Mouse (Mus musculus): Measurements from ENCODE around the gene Gm42372.

GRCm38 (mm10) chr7:16988405-16988804 lies 5.5 kb downstream of the Gm42372 start:
- TF ChIP-seq GATA1 (IDR thresholded peaks at IDR 0.05; ENCODE audit: borderline replicate concordance, low read length) = no peak
- no peak for TF ChIP-seq FLI1 (IDR thresholded peaks at IDR 0.05; ENCODE audit: low read length)

Data from megakaryocyte, embryonic 14.5 days (primary cell).